Mouse (Mus musculus) adrenal gland, postnatal 36 days (tissue): ENCODE results near the gene Prph2. TPM values are rescaled to one million over a fixed set of nuclear protein-coding genes. Genes with fewer than 3 reads are reported as not detected.

Experiments used
- DNase-seq, 2 experiments: peaks; one replicate each; pipeline ENCODE4 v3.0.0; 2021; ENCODE audit warnings: mixed read lengths in 1 of 2
- total RNA-seq, 2 experiments: library from RNA; stranded (reverse); gene quantifications; 2 replicates each; pipeline ENCODE4 v1.2.3; 2021

Prph2 gene
- total RNA-seq, 2 experiments from 2014 or later: not detected

DNA sequence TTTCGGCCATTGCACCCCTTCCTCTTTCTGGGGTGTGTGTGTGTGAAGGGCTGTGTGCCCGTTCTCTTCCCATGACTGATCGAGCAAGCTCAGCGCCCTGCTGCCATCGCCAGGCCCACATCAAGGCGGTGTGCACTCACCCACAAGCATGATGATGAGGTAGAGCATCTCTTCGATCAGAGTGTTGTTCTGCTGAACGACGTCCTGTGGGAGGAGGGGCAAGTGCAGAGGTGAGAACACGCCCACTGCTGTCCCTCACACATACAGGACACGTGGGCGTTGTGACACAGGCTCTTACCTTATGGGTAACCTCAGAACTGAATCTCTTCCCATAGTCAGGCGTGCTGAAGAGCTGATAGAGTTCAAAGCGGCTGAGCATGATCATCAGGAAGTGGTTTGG, 56.6 kb downstream of the Prph2 start:
- no peak for DNase-seq

- DNase-seq: no peak
Observed at GRCm38 (mm10) chr17:46972603-46973002, 62.3 kb downstream of the Prph2 start.

Other genes with a start within 250 kb of the Prph2 start
- 10 to 100 TPM; 23.8 to 30.4 TPM for gene Rrp36, start 236.1 kb upstream of the Prph2 start, total RNA-seq
- 100 to 1,000 TPM in 1 of 2 experiments, 10 to 100 TPM in 1; 94.2 to 104 TPM for gene Mea1, start 231.7 kb upstream of the Prph2 start, total RNA-seq
- gene Klhdc3, start 229.5 kb upstream of the Prph2 start, total RNA-seq: 10 to 100 TPM; 59.2 to 75.3 TPM
- gene Ppp2r5d, start 205.3 kb upstream of the Prph2 start, total RNA-seq: 10 to 100 TPM; 40.9 to 46.1 TPM
- gene Pex6, start 199.0 kb upstream of the Prph2 start, total RNA-seq: 10 to 100 TPM; 59.3 to 64.9 TPM
- gene Gnmt, start 181.3 kb upstream of the Prph2 start, total RNA-seq: 1 to 10 TPM; 1.5 to 2.7 TPM
- 10 to 100 TPM; 49.9 to 55.6 TPM for gene Cnpy3, start 158.2 kb upstream of the Prph2 start, total RNA-seq
- gene Ptcra, start 146.7 kb upstream of the Prph2 start, total RNA-seq: not detected
- gene 2310039H08Rik, start 137.8 kb upstream of the Prph2 start, total RNA-seq: 10 to 100 TPM; 54.1 to 96.1 TPM
- 10 to 100 TPM; 89.0 to 97.3 TPM for gene Rpl7l1, start 127.8 kb upstream of the Prph2 start, total RNA-seq
- 10 to 100 TPM; 23.0 to 24.3 TPM for gene Bicral, start 52.0 kb upstream of the Prph2 start, total RNA-seq
- 10 to 100 TPM; 20.9 to 21.9 TPM for gene Tbcc, start 19.8 kb upstream of the Prph2 start, total RNA-seq
- gene Ubr2, start 100.1 kb downstream of the Prph2 start, total RNA-seq: 10 to 100 TPM; 71.2 to 83.7 TPM